Mouse (Mus musculus): ENCODE measurements around the gene Tgfb1i1. TPM values are rescaled to one million over a fixed set of nuclear protein-coding genes. Genes with fewer than 3 reads are reported as not detected.

The Tgfb1i1 gene
- polyA plus RNA-seq, 1 experiment from 2014 or later: 32.3 TPM

DNA sequence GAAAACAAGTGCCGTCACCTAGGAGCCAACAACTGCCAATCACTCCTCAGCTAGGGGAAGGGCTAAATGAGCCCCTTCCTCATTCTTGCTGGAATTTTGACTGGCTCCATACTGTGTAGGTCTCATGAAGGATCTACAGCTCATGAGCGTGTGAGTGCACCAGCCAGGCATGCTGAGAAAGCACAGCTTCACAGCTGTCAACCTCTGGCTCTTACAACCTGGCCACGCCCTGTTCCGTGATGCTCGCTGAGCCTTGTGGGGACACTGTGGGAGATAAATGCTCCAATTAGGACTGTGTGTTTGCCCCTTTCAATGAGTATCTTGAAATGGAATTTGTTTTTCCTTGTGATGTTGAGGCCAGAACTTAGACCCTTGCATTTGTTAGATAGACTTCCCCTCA, 3.4 kb downstream of the Tgfb1i1 start:
- Histone ChIP-seq H3K36me3 (ENCODE audit: control insufficient read depth, insufficient read depth, low read length) (no peaks in the 10 kb centered on the region), H3K27ac (ENCODE audit: low read depth, low read length) (no peak overlapping the region), H3K4me1 (ENCODE audit: control insufficient read depth, insufficient read depth, low read length) (peaks cover 13% of the 10 kb centered on the region), H3K9ac (ENCODE audit: low read length) (no peak overlapping the region), H3K27me3 (ENCODE audit: control insufficient read depth, insufficient read depth, low read length) (no peaks in the 10 kb centered on the region), H3K4me2 (ENCODE audit: low read depth) (no peak overlapping the region), H3K4me3 (ENCODE audit: low read depth, low read length) (no peak overlapping the region), H3K9me3 (ENCODE audit: control insufficient read depth, low read length) (no peaks in the 10 kb centered on the region)
- DNase-seq (ENCODE audit: low spot score): no peak
- no peak for ATAC-seq (ENCODE audit: insufficient read depth, low FRiP score, low TSS enrichment)
- WGBS: 87% methylated on average over 5 of the region's 5 CpGs

DNA sequence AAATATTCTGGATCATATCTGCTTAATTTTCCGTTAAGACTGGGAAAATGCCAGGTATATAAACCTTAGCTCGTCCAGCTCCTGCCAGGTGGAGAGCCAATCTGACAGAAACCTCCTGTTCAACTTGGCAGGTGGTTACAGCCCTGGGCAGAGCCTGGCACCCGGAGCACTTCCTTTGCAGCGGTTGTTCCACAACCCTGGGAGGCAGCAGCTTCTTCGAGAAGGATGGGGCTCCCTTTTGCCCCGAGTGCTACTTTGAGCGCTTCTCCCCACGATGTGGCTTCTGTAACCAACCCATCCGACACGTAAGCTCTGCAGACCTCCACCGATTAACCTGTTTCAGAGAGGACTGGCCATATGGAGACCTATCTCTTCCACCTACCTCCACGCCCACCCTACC, 5.3 kb downstream of the Tgfb1i1 start:
- H3K27ac ChIP-seq (ENCODE audit: low read depth, low read length): no peak overlapping the region
- peak overlapping the region; percentile 30 for H3K4me3 ChIP-seq (ENCODE audit: low read depth, low read length)
- no peaks in the 10 kb centered on the region for H3K9me3 ChIP-seq (ENCODE audit: control insufficient read depth, low read length)
- no peak for DNase-seq (ENCODE audit: low spot score)
- peak overlapping the region; percentile 45 for H3K4me2 ChIP-seq (ENCODE audit: low read depth)
- WGBS: 43% methylated on average over 12 of the region's 12 CpGs
- H3K9ac ChIP-seq (ENCODE audit: low read length): peak overlapping the region; percentile 19; the same call in 1 of the 2 replicates
- ATAC-seq (ENCODE audit: insufficient read depth, low FRiP score, low TSS enrichment): no peak
- no peaks in the 10 kb centered on the region for H3K36me3 ChIP-seq (ENCODE audit: control insufficient read depth, insufficient read depth, low read length)
- peaks cover 9% of the 10 kb centered on the region for H3K4me1 ChIP-seq (ENCODE audit: control insufficient read depth, insufficient read depth, low read length)
- H3K27me3 ChIP-seq (ENCODE audit: control insufficient read depth, insufficient read depth, low read length): no peaks in the 10 kb centered on the region

DNA sequence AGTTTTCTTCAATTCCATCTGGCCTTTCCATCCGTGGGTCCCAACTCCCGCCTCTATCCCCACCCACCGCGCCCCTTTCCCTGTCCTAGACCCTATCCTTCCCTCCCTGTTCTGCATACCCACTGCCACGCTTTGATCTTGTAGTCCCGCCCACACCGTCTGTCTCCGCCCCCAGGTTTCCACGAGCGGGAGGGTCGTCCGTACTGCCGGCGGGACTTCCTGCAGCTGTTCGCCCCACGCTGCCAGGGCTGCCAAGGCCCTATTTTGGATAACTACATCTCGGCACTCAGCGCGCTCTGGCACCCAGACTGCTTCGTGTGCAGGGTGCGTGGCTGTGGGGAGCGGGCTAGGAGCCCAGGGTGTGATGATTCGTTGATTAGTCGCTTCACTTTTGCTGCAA, 6.0 kb downstream of the Tgfb1i1 start:
- no peaks in the 10 kb centered on the region for H3K36me3 ChIP-seq (ENCODE audit: control insufficient read depth, insufficient read depth, low read length)
- peak overlapping the region; percentile 30 for H3K4me3 ChIP-seq (ENCODE audit: low read depth, low read length)
- H3K9ac ChIP-seq (ENCODE audit: low read length): peak overlapping the region; percentile 19
- no peaks in the 10 kb centered on the region for H3K27me3 ChIP-seq (ENCODE audit: control insufficient read depth, insufficient read depth, low read length)
- DNase-seq (ENCODE audit: low spot score) (peak; percentile 52), ATAC-seq (ENCODE audit: insufficient read depth, low FRiP score, low TSS enrichment) (peak; percentile 48; the same call in 1 of the 2 replicates)
- no peak overlapping the region for H3K27ac ChIP-seq (ENCODE audit: low read depth, low read length)
- peak overlapping the region; percentile 45 for H3K4me2 ChIP-seq (ENCODE audit: low read depth)
- no peaks in the 10 kb centered on the region for H3K9me3 ChIP-seq (ENCODE audit: control insufficient read depth, low read length)
- H3K4me1 ChIP-seq (ENCODE audit: control insufficient read depth, insufficient read depth, low read length): peaks cover 9% of the 10 kb centered on the region
- 8% methylated on average over 24 of the region's 24 CpGs for WGBS

DNA sequence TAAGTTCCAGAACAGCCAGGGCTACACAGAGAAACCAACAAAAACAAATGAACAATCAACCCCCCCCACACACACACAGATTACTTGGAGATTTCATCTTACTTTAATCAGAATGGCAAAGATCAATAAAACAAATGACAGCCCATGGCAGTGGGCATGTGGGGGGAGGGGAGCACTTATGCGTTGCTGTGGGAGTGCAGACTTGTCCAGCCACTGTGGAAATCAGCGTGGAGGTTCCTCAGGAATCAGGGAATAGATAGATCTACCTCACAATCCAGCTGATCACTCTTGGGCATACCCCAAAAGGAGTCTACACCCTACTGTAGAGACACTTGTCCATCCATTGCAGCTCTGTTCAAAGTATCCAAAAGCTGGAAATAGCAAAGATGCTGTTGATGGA, 8.4 kb downstream of the Tgfb1i1 start:
- Histone ChIP-seq H3K27ac (ENCODE audit: low read depth, low read length) (no peak overlapping the region), H3K4me1 (ENCODE audit: control insufficient read depth, insufficient read depth, low read length) (peaks cover 5% of the 10 kb centered on the region; the same call in 1 of the 2 replicates), H3K27me3 (ENCODE audit: control insufficient read depth, insufficient read depth, low read length) (no peaks in the 10 kb centered on the region), H3K9me3 (ENCODE audit: control insufficient read depth, low read length) (no peaks in the 10 kb centered on the region), H3K9ac (ENCODE audit: low read length) (no peak overlapping the region), H3K4me3 (ENCODE audit: low read depth, low read length) (no peak overlapping the region), H3K4me2 (ENCODE audit: low read depth) (no peak overlapping the region), H3K36me3 (ENCODE audit: control insufficient read depth, insufficient read depth, low read length) (no peaks in the 10 kb centered on the region)
- no peak for DNase-seq (ENCODE audit: low spot score)
- WGBS: 60% methylated on average over 2 of the region's 2 CpGs
- no peak for ATAC-seq (ENCODE audit: insufficient read depth, low FRiP score, low TSS enrichment)

DNA sequence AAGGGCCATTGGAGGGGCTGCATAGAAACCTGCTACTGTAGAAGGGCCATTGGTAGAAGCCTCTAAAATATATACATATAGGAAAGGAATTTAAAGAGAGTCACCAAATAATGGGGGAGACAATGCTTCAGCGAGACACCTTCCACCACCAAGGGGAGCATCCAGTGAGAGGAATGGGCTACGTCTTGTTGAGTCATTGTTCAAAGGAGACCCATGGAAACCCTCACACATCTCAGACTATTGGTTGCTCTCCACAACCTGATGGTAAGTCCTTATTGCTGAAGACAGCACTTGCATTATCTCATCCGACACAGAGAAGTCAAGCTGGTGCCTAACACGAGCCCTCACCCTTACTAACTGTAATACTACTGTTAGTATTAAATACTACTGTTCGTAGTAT, 9.1 kb downstream of the Tgfb1i1 start:
- Histone ChIP-seq H3K9ac (ENCODE audit: low read length) (no peak overlapping the region), H3K4me2 (ENCODE audit: low read depth) (no peak overlapping the region), H3K4me1 (ENCODE audit: control insufficient read depth, insufficient read depth, low read length) (peaks cover 5% of the 10 kb centered on the region; the same call in 1 of the 2 replicates), H3K36me3 (ENCODE audit: control insufficient read depth, insufficient read depth, low read length) (no peaks in the 10 kb centered on the region), H3K4me3 (ENCODE audit: low read depth, low read length) (no peak overlapping the region), H3K27me3 (ENCODE audit: control insufficient read depth, insufficient read depth, low read length) (no peaks in the 10 kb centered on the region), H3K27ac (ENCODE audit: low read depth, low read length) (no peak overlapping the region), H3K9me3 (ENCODE audit: control insufficient read depth, low read length) (no peaks in the 10 kb centered on the region)
- WGBS: 87% methylated on average over 5 of the region's 5 CpGs
- ATAC-seq (ENCODE audit: insufficient read depth, low FRiP score, low TSS enrichment) (no peak), DNase-seq (ENCODE audit: low spot score) (no peak)

DNA sequence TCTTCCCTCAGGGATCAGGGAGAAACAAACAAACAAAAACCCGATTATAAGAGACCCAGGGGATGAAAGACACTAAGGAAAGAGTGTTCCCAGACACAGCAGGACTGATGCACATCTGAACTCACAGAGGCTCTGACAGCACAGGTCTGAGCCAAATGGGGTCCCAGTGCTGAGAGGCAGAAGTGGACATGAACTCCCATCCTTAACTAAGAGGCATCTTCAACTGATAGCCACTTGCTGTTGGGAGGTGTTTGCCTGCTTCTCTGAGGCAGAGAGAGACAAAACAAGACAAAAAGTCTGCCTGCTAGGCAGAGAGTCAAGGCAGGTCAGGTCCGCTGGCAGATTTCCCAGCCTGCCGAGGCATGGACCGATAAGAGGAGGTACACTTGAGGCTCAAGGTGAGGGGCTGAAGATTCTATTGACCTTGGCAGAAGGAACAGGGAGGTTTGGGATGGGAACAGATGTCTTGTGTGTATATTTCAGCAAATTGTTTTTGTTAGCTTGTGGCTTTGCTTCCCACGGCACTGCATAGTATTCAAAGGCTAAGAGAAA, 10.2 kb downstream of the Tgfb1i1 start:
- H3K27me3 ChIP-seq (ENCODE audit: control insufficient read depth, insufficient read depth, low read length): no peaks in the 10 kb centered on the region
- no peak overlapping the region for H3K9ac ChIP-seq (ENCODE audit: low read length)
- DNase-seq (ENCODE audit: low spot score) (no peak), ATAC-seq (ENCODE audit: insufficient read depth, low FRiP score, low TSS enrichment) (no peak)
- WGBS: 77% methylated on average over 5 of the region's 5 CpGs
- no peaks in the 10 kb centered on the region for H3K36me3 ChIP-seq (ENCODE audit: control insufficient read depth, insufficient read depth, low read length)
- H3K4me1 ChIP-seq (ENCODE audit: control insufficient read depth, insufficient read depth, low read length): peaks cover 5% of the 10 kb centered on the region; the same call in 1 of the 2 replicates
- H3K4me2 ChIP-seq (ENCODE audit: low read depth): no peak overlapping the region
- H3K27ac ChIP-seq (ENCODE audit: low read depth, low read length): no peak overlapping the region
- H3K9me3 ChIP-seq (ENCODE audit: control insufficient read depth, low read length): no peaks in the 10 kb centered on the region
- H3K4me3 ChIP-seq (ENCODE audit: low read depth, low read length): no peak overlapping the region

DNA sequence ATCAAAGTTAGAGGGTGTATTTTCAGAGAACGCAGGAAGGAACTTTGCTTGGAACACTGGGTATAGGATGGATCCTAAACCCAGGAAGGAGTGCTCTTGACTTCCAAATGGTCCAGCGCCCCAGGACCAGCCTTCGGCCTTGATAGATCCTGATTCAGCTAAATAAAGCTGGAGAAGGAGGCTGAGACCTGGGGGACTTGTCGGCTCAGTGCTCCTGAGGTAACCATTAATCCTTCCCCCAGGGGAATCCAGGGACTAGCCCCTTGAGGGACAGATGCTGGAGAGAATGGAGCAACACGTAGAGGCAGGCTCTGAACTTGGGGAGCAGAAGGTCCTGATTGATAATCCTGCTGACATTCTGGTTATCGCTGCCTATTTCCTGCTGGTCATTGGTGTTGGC, 18.8 kb downstream of the Tgfb1i1 start, which contains the start of gene Slc5a2:
Gene Slc5a2 (plus strand): TSS at position 247 of the 400 bp plus-strand sequence.
- Histone ChIP-seq H3K27ac (ENCODE audit: low read depth, low read length) (no peak within 1 kb of the TSS), H3K9me3 (ENCODE audit: control insufficient read depth, low read length) (no peaks in the 10 kb centered on the region), H3K4me1 (ENCODE audit: control insufficient read depth, insufficient read depth, low read length) (no peaks in the 10 kb centered on the region), H3K36me3 (ENCODE audit: control insufficient read depth, insufficient read depth, low read length) (no peaks in the 10 kb centered on the region), H3K4me3 (ENCODE audit: low read depth, low read length) (no peak within 1 kb of the TSS), H3K4me2 (ENCODE audit: low read depth) (no peak within 1 kb of the TSS), H3K27me3 (ENCODE audit: control insufficient read depth, insufficient read depth, low read length) (no peaks in the 10 kb centered on the region), H3K9ac (ENCODE audit: low read length) (no peak within 1 kb of the TSS)
- DNase-seq (ENCODE audit: low spot score) (no peak), ATAC-seq (ENCODE audit: insufficient read depth, low FRiP score, low TSS enrichment) (no peak)
- WGBS: 86% methylated on average over 6 of the region's 6 CpGs

DNA sequence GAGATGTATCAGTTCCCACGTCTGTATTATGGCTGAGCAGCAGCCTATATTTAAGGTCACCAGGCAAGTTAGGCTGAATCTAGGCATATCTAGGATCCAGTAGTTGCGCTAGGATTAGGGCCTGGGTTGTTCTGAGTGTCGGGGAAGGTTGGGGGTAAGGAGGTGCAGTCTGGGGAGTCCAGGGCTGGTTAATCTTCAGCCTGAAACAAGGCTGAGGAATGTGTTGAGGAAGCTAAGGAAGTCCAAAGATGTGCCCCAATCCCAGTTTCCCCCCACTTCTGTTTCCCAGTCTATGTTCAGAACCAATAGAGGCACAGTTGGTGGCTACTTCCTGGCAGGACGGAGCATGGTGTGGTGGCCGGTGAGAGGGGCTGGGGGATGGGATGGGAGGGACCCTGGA, 19.4 kb downstream of the Tgfb1i1 start:
- no peak overlapping the region for H3K9ac ChIP-seq (ENCODE audit: low read length)
- no peak overlapping the region for H3K4me3 ChIP-seq (ENCODE audit: low read depth, low read length)
- no peak overlapping the region for H3K4me2 ChIP-seq (ENCODE audit: low read depth)
- WGBS: 77% methylated on average over 5 of the region's 5 CpGs
- H3K36me3 ChIP-seq (ENCODE audit: control insufficient read depth, insufficient read depth, low read length): no peaks in the 10 kb centered on the region; the same call in 1 of the 2 replicates
- no peaks in the 10 kb centered on the region for H3K4me1 ChIP-seq (ENCODE audit: control insufficient read depth, insufficient read depth, low read length)
- no peaks in the 10 kb centered on the region for H3K27me3 ChIP-seq (ENCODE audit: control insufficient read depth, insufficient read depth, low read length)
- ATAC-seq (ENCODE audit: insufficient read depth, low FRiP score, low TSS enrichment) (no peak), DNase-seq (ENCODE audit: low spot score) (no peak)
- no peaks in the 10 kb centered on the region for H3K9me3 ChIP-seq (ENCODE audit: control insufficient read depth, low read length)
- H3K27ac ChIP-seq (ENCODE audit: low read depth, low read length): no peak overlapping the region

DNA sequence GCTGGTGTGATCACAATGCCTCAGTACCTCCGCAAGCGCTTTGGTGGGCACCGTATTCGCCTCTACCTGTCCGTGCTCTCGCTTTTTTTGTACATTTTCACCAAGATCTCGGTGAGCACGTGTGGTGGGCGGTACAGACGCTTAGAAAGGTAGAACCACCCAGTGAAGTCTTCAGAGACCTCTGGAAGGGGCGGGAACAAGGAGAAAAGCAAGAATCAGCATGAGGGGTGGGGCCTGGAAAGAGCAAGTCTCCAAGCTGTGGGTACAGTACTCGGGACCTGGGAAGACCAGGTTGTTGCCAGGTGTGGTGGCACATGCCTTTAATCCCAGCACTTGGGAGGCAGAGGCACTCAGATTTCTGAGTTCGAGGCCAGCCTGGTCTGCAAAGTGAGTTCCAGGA, 20.8 kb downstream of the Tgfb1i1 start:
- WGBS: 63% methylated on average over 13 of the region's 13 CpGs
- Histone ChIP-seq H3K9me3 (ENCODE audit: control insufficient read depth, low read length) (no peaks in the 10 kb centered on the region), H3K4me1 (ENCODE audit: control insufficient read depth, insufficient read depth, low read length) (no peaks in the 10 kb centered on the region), H3K27me3 (ENCODE audit: control insufficient read depth, insufficient read depth, low read length) (no peaks in the 10 kb centered on the region), H3K36me3 (ENCODE audit: control insufficient read depth, insufficient read depth, low read length) (no peaks in the 10 kb centered on the region; the same call in none of the 2 replicates), H3K27ac (ENCODE audit: low read depth, low read length) (no peak overlapping the region), H3K9ac (ENCODE audit: low read length) (no peak overlapping the region), H3K4me3 (ENCODE audit: low read depth, low read length) (no peak overlapping the region), H3K4me2 (ENCODE audit: low read depth) (no peak overlapping the region)
- ATAC-seq (ENCODE audit: insufficient read depth, low FRiP score, low TSS enrichment) (no peak), DNase-seq (ENCODE audit: low spot score) (no peak)
